Mouse (Mus musculus) spleen, embryonic (tissue): Measurements from ENCODE around the gene Ccpg1.

Experiments used
- CTCF ChIA-PET: fragments of 350-600 bp; sonication (Branson Sonifier 250); formaldehyde crosslinking; loops from one replicate; lab custom pipeline; 2022; lab: Charles Lee

Ccpg1 gene

GRCm38 (mm10) chr9:72985250-72986220, at the start of gene Ccpg1, which contains the start of gene Ccpg1os:
Gene Ccpg1 (plus strand): TSS chr9:72985429.
Gene Ccpg1os (minus strand): TSS chr9:72985382.
- CTCF ChIA-PET, result interaction anchor here (0.5 to 0.8 kb wide), 2 partner anchors 22 to 24 kb away, joined by 3 to 4 read pairs; no protein-coding TSS in a partner anchor

GRCm38 (mm10) chr9:72936301-72936700, 48.9 kb upstream of the Ccpg1 start:
- CTCF ChIA-PET, result no interaction called here

- CTCF ChIA-PET, result no interaction called here
Observed at GRCm38 (mm10) chr9:72943424-72943823, 41.8 kb upstream of the Ccpg1 start.

GRCm38 (mm10) chr9:72944286-72944685, 40.9 kb upstream of the Ccpg1 start:
- CTCF ChIA-PET, result interaction anchor here (0.6 kb wide), 1 partner anchor 12 kb away, joined by 3 read pairs; no protein-coding TSS in a partner anchor

GRCm38 (mm10) chr9:72947010-72947409, 38.2 kb upstream of the Ccpg1 start:
- CTCF ChIA-PET, result no interaction called here

- CTCF ChIA-PET, result no interaction called here
Observed at GRCm38 (mm10) chr9:72949572-72949971, 35.7 kb upstream of the Ccpg1 start.

- CTCF ChIA-PET, result no interaction called here
Observed at GRCm38 (mm10) chr9:72954746-72955145, 30.5 kb upstream of the Ccpg1 start.

- CTCF ChIA-PET, result no interaction called here
Observed at GRCm38 (mm10) chr9:72955546-72955945, 29.7 kb upstream of the Ccpg1 start.

- CTCF ChIA-PET, result interaction anchor here (0.6 to 1.2 kb wide), 3 partner anchors 10 to 1479 kb away, joined by 3 read pairs; no protein-coding TSS in a partner anchor
Observed at GRCm38 (mm10) chr9:72958521-72959450, 26.4 kb upstream of the Ccpg1 start, which contains the start of the genes Dyx1c1 and Gm44503. Gene Dyx1c1 (plus strand): TSS chr9:72958785. Gene Gm44503 (plus strand): TSS chr9:72958852.

- CTCF ChIA-PET, result interaction anchor here (0.9 kb wide), 1 partner anchor 24 kb away, joined by 4 read pairs; the partner anchor contains the start of genes Ccpg1 and Ccpg1os
Observed at GRCm38 (mm10) chr9:72961346-72961745, 23.9 kb upstream of the Ccpg1 start.

- CTCF ChIA-PET, result interaction anchor here (0.9 kb wide), 1 partner anchor 23 kb away, joined by 4 read pairs; the partner anchor contains the start of genes Ccpg1 and Ccpg1os
Observed at GRCm38 (mm10) chr9:72961959-72962358, 23.3 kb upstream of the Ccpg1 start.

- CTCF ChIA-PET, result interaction anchor here (1.3 kb wide), 1 partner anchor 10 kb away, joined by 3 read pairs; the partner anchor contains the start of genes Dyx1c1 and Gm44503
Observed at GRCm38 (mm10) chr9:72968349-72969061, 16.7 kb upstream of the Ccpg1 start.

- CTCF ChIA-PET, result no interaction called here
Observed at GRCm38 (mm10) chr9:72969874-72970273, 15.4 kb upstream of the Ccpg1 start.

GRCm38 (mm10) chr9:72972435-72972834, 12.8 kb upstream of the Ccpg1 start:
- CTCF ChIA-PET, result interaction anchor here (0.6 kb wide), 1 partner anchor 147 kb away, joined by 3 read pairs; no protein-coding TSS in a partner anchor

- CTCF ChIA-PET, result interaction anchor here (0.6 kb wide), 1 partner anchor 146 kb away, joined by 3 read pairs; no protein-coding TSS in a partner anchor
Observed at GRCm38 (mm10) chr9:72972984-72973383, 12.2 kb upstream of the Ccpg1 start.

- CTCF ChIA-PET, result no interaction called here
Observed at GRCm38 (mm10) chr9:72974734-72975133, 10.5 kb upstream of the Ccpg1 start.

- CTCF ChIA-PET, result interaction anchor here (0.6 kb wide), 1 partner anchor 504 kb away, joined by 6 read pairs; no protein-coding TSS in a partner anchor
Observed at GRCm38 (mm10) chr9:72975242-72975641, 10.0 kb upstream of the Ccpg1 start.

GRCm38 (mm10) chr9:72983066-72983465, 2.2 kb upstream of the Ccpg1 start:
- CTCF ChIA-PET, result no interaction called here

- CTCF ChIA-PET, result interaction anchor here (0.7 kb wide), 2 partner anchors 49 to 236 kb away, joined by 3 to 7 read pairs; no protein-coding TSS in a partner anchor
Observed at GRCm38 (mm10) chr9:72987703-72988102, 2.5 kb downstream of the Ccpg1 start.

- CTCF ChIA-PET, result no interaction called here
Observed at GRCm38 (mm10) chr9:72988706-72989105, 3.5 kb downstream of the Ccpg1 start.
